Mouse (Mus musculus) limb, embryonic 11.5 days (tissue): ENCODE data around the gene Tmem161a. TPM values are rescaled to one million over a fixed set of nuclear protein-coding genes. Genes with fewer than 3 reads are reported as not detected.

Experiments
- ATAC-seq: fragments of 200-750 bp; cut with Nextera tagmentation; 2 replicates; pipeline ENCODE4 v1.8.0; 2017; ENCODE audit warnings: low read depth; ENCODE audit not compliant: insufficient number of reproducible peaks, low FRiP score, low TSS enrichment
- DNase-seq: peaks from one replicate; pipeline ENCODE4 v3.0.0-alpha.2; 2015; ENCODE audit warnings: low spot score
- H3K27ac ChIP-seq: fragments of 300-500 bp; sonication (generic); replicated peaks from 2 replicates; pipeline ENCODE4 v1.5.1; 2014; ENCODE audit warnings: low read depth, mild to moderate bottlenecking, low read length
- H3K27me3 ChIP-seq: fragments of 300-500 bp; sonication (generic); 2 replicates; pipeline ENCODE4 v1.6.1; 2014; ENCODE audit warnings: mild to moderate bottlenecking, low read length, mixed read lengths; ENCODE audit not compliant: control insufficient read depth, insufficient read depth
- H3K36me3 ChIP-seq: fragments of 300-500 bp; sonication (generic); 2 replicates; pipeline ENCODE4 v1.6.1; 2014; ENCODE audit warnings: mild to moderate bottlenecking, low read length, moderate library complexity, mixed read lengths; ENCODE audit not compliant: control insufficient read depth, insufficient read depth
- H3K4me1 ChIP-seq: fragments of 300-500 bp; sonication (generic); 2 replicates; pipeline ENCODE4 v1.6.1; 2014; ENCODE audit warnings: low read length, mixed read lengths; ENCODE audit not compliant: control insufficient read depth, insufficient read depth
- H3K4me2 ChIP-seq: fragments of 300-500 bp; sonication (generic); 2 replicates; pipeline ENCODE4 v1.6.1; 2014; ENCODE audit warnings: low read depth, mild to moderate bottlenecking, moderate library complexity; ENCODE audit not compliant: severe bottlenecking
- H3K4me3 ChIP-seq: fragments of 300-500 bp; sonication (generic); 2 replicates; pipeline ENCODE4 v1.5.1; 2014; ENCODE audit warnings: low read depth, low read length
- H3K9ac ChIP-seq: fragments of 300-500 bp; sonication (generic); 2 replicates; pipeline ENCODE4 v1.6.1; 2014; ENCODE audit warnings: mild to moderate bottlenecking, low read length
- H3K9me3 ChIP-seq: fragments of 300-500 bp; sonication (generic); 2 replicates; pipeline ENCODE4 v1.6.1; 2016; ENCODE audit warnings: low read length; ENCODE audit not compliant: control insufficient read depth
- WGBS: fragments of 180-500 bp; shearing (Covaris S2); extraction: QIAGEN DNeasy Blood & Tissue Kit; methylation state at CpG from one replicate; pipeline ENCODE4 v1.1.7; 2014; 5-methylcytosine and 5-hydroxymethylcytosine counted together
- polyA plus RNA-seq: library from polyadenylated mRNA; unstranded; fragments of >200 nt; fragmentation: Nextera tagmentation; extraction: Ambion mirVana; gene quantifications from 2 replicates; pipeline ENCODE4 v1.2.1, GENCODE M21; 2014

The Tmem161a gene
- polyA plus RNA-seq, 1 experiment from 2014 or later = 43.5 TPM

DNA sequence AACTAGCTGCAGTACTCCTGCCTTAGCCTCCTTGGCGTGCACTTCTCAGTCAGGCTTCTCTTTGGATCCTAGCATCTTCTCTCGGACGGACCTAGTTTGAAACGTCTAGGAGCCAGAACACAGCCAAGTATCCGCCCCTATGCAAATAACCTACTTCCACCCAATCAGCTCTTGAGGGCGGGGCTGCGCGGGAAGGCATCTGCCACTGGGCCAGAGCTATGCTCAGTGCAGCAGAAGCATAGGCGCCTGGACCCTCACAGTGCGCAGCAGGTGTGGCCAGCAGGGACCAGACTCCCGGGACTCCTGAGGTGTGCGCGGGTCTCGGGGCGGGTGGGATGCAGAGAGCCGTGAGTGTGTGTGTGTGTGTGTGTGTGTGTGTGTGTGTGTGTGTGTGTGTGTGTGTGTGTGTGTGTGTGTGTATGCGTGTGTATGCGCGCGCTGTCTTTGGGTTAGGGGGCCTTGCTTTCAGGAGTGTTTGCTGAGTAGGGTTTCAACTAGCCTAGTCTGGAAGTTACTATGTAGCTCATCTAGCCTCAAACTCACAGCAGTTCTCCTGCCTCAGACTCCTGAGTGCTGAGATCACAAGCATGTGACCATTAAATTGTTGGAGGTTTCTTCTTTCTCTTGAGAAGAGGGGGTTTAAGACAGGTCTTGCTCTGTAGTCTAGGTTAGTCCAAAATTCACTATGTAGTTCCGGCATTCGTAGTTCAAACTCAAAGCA is 19.5 kb upstream of the Tmem161a start:
- H3K9me3 ChIP-seq = no peaks in the 10 kb centered on the region
- ATAC-seq (peak; percentile 89), DNase-seq (peak; percentile 85)
- WGBS = 16% methylated on average over 21 of the region's 22 CpGs
- H3K9ac ChIP-seq = no peak overlapping the region
- no peak overlapping the region for H3K27ac ChIP-seq
- peaks cover 7% of the 10 kb centered on the region for H3K4me1 ChIP-seq
- 0 out of 2 replicates have a peak, but pooled peaks cover 2% of the 10 kb centered on the region for H3K27me3 ChIP-seq
- H3K4me3 ChIP-seq = no peak overlapping the region
- peak overlapping the region; percentile 33; the same call in 1 of the 2 replicates for H3K4me2 ChIP-seq
- no peaks in the 10 kb centered on the region for H3K36me3 ChIP-seq

DNA sequence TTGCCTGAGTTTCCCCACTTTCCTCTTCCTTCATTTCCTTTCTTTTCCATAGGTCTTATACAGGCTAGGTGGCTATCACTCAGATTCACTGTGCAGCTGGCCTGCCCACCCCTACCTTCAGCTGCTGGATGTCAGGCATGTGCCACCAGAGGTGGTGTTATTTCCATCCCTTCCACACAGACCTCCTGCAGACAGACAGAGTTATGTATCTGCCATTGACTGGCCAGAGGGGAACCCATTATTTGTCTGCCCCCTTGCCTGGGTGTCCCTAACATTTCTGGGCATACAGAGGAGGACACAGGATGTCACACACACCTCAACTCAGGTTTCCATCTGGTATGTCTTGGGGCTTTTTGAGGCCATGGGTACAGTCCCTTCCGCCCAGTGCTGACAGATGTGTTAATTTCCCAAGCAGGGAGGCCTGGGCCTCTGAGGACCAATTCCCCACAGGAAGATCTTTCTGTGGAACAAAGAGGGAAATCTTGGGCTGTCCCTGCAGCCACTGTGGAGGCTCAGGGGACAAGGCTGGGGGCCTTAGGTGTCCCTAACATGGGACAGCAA is 14.8 kb upstream of the Tmem161a start:
- Histone ChIP-seq H3K4me1 (0 out of 2 replicates have a peak, but pooled peaks cover 8% of the 10 kb centered on the region), H3K9me3 (no peaks in the 10 kb centered on the region), H3K9ac (no peak overlapping the region), H3K36me3 (no peaks in the 10 kb centered on the region), H3K4me2 (no peak overlapping the region), H3K4me3 (no peak overlapping the region), H3K27me3 (no peaks in the 10 kb centered on the region), H3K27ac (no peak overlapping the region)
- 87% methylated on average over 1 of the region's 1 CpGs for WGBS
- no peak for ATAC-seq
- no peak for DNase-seq

DNA sequence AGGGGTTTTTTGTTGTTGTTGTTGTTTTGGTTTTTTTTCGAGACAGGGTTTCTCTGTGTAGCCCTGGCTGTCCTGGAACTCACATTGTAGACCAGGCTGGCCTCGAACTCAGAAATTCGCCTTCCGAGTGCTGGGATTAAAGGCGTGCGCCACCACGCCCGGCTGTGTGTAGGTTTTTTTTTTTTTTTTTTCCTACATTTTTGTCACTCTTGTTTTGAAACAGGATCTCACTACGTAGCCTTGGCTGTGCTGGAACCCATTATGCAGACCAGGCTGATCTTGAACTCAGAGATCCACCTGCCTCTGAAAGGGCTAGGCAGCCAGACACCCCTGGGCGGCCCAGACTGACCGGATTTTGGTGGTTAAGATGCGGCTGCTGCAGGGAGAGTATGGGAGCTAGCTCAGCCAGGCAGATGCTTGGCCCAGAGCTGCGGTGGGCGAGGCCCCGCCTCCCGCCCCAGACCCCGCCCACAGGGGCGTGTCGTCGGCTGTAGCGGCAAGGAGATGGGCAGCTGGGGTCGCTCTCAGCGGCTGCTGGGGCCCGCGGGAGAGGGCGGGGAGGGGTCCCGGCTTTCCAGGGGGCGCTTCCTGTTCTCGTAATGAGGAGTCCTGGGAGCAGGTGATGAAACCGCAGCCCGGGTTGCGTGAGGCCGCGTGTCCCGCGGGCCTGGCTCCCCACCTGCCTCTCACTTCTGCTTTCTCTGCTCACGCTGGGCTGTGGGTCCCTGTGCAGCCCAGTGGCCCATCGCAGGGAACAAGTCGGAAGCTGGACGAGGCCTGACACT is 13.9 kb upstream of the Tmem161a start:
- ATAC-seq (peak; percentile 87), DNase-seq (peak; percentile 88)
- Histone ChIP-seq H3K4me2 (peak overlapping the region; percentile 50), H3K4me1 (0 out of 2 replicates have a peak, but pooled peaks cover 6% of the 10 kb centered on the region), H3K27me3 (no peaks in the 10 kb centered on the region), H3K36me3 (no peaks in the 10 kb centered on the region), H3K9me3 (no peaks in the 10 kb centered on the region), H3K4me3 (peak overlapping the region; percentile 32), H3K9ac (peak overlapping the region; percentile 39), H3K27ac (no peak overlapping the region)
- WGBS = 15% methylated on average over 35 of the region's 40 CpGs

- H3K36me3 ChIP-seq = no peaks in the 10 kb centered on the region
- no peaks in the 10 kb centered on the region for H3K27me3 ChIP-seq
- ATAC-seq (no peak), DNase-seq (no peak)
- 88% methylated on average over 4 of the region's 4 CpGs for WGBS
- H3K4me2 ChIP-seq = no peak overlapping the region
- no peak overlapping the region for H3K9ac ChIP-seq
- no peak overlapping the region for H3K4me3 ChIP-seq
- 0 out of 2 replicates have a peak, but pooled peaks cover 6% of the 10 kb centered on the region for H3K4me1 ChIP-seq
- no peaks in the 10 kb centered on the region for H3K9me3 ChIP-seq
- H3K27ac ChIP-seq = no peak overlapping the region
Observed at GRCm38 (mm10) chr8:70159211-70159610, 12.9 kb upstream of the Tmem161a start.

DNA sequence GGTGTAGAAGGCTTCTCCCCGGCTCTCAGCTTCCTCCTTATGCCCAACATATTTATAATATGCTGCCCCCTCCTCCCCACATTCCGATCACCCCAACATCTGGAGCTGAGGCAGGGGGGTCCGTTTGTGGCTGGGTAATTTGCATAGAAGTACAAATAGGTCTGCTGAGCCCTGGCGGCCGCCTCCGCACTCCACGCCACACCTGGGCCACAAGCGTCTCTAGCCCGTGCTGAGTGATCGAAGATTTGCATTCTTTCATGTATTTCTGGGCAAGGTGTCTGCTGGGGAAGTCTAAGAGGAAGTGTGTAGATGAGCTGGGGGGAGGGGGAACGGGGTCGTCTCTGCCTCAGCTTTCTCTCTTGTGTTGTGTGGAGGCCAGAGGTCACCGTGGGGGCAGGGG is 12.1 kb upstream of the Tmem161a start:
- DNase-seq (no peak), ATAC-seq (no peak)
- WGBS = 68% methylated on average over 13 of the region's 13 CpGs
- Histone ChIP-seq H3K4me3 (no peak overlapping the region), H3K4me1 (0 out of 2 replicates have a peak, but pooled peaks cover 6% of the 10 kb centered on the region), H3K27me3 (peaks cover under 1% of the 10 kb centered on the region), H3K9me3 (no peaks in the 10 kb centered on the region), H3K27ac (no peak overlapping the region), H3K36me3 (no peaks in the 10 kb centered on the region), H3K4me2 (no peak overlapping the region), H3K9ac (no peak overlapping the region)

GRCm38 (mm10) chr8:70163316-70163715 is 8.8 kb upstream of the Tmem161a start:
- peaks cover 15% of the 10 kb centered on the region for H3K27me3 ChIP-seq
- WGBS = 87% methylated on average over 3 of the region's 3 CpGs
- no peaks in the 10 kb centered on the region for H3K9me3 ChIP-seq

GRCm38 (mm10) chr8:70166504-70167110 is 5.5 kb upstream of the Tmem161a start:
- Histone ChIP-seq H3K27me3 (peaks cover 15% of the 10 kb centered on the region), H3K36me3 (no peaks in the 10 kb centered on the region), H3K4me1 (peaks cover 2% of the 10 kb centered on the region; the same call in 1 of the 2 replicates), H3K4me2 (peak overlapping the region; percentile 41; the same call in 1 of the 2 replicates), H3K9ac (peak overlapping the region; percentile 34), H3K9me3 (no peaks in the 10 kb centered on the region), H3K27ac (no peak overlapping the region), H3K4me3 (peak overlapping the region; percentile 8; the same call in 1 of the 2 replicates)
- DNase-seq = peak; percentile 91
- peak; percentile 76 for ATAC-seq
- 4% methylated on average over 21 of the region's 21 CpGs for WGBS

More at GRCm38 (mm10) chr8:70163316-70163715, 8.8 kb upstream of the Tmem161a start:
- DNase-seq (no peak), ATAC-seq (no peak)
- Histone ChIP-seq H3K4me1 (peaks cover 7% of the 10 kb centered on the region; the same call in 1 of the 2 replicates), H3K9ac (no peak overlapping the region), H3K4me2 (no peak overlapping the region), H3K4me3 (no peak overlapping the region), H3K36me3 (no peaks in the 10 kb centered on the region), H3K27ac (no peak overlapping the region)

GRCm38 (mm10) chr8:70170116-70170515 is 2.0 kb upstream of the Tmem161a start:
- WGBS = 82% methylated on average over 3 of the region's 3 CpGs
- H3K4me2 ChIP-seq = no peak overlapping the region
- DNase-seq (no peak), ATAC-seq (no peak)
- no peak overlapping the region for H3K27ac ChIP-seq
- peaks cover 13% of the 10 kb centered on the region for H3K27me3 ChIP-seq
- no peak overlapping the region for H3K4me3 ChIP-seq
- H3K9ac ChIP-seq = no peak overlapping the region
- H3K4me1 ChIP-seq = peaks cover 2% of the 10 kb centered on the region; the same call in 1 of the 2 replicates
- no peaks in the 10 kb centered on the region for H3K9me3 ChIP-seq
- no peaks in the 10 kb centered on the region for H3K36me3 ChIP-seq
